Mouse (Mus musculus) cortical plate, adult 2 months (tissue): Measurements from ENCODE around the gene Armc3.

Source experiments
- CTCF ChIP-seq: fragments of 200-500 bp; IDR thresholded peaks from 2 replicates; pipeline ENCODE4 v1.5.1; 2011; ENCODE audit warnings: mild to moderate bottlenecking, control low read depth, low read length; ENCODE audit not compliant: insufficient read depth; ENCODE audit errors: extremely low read depth
- POLR2A ChIP-seq: fragments of 200-500 bp; IDR thresholded peaks from 2 replicates; pipeline ENCODE4 v1.6.1; 2011; ENCODE audit warnings: mild to moderate bottlenecking, low read length, control low read depth; ENCODE audit not compliant: insufficient read depth; ENCODE audit errors: extremely low read depth

DNA sequence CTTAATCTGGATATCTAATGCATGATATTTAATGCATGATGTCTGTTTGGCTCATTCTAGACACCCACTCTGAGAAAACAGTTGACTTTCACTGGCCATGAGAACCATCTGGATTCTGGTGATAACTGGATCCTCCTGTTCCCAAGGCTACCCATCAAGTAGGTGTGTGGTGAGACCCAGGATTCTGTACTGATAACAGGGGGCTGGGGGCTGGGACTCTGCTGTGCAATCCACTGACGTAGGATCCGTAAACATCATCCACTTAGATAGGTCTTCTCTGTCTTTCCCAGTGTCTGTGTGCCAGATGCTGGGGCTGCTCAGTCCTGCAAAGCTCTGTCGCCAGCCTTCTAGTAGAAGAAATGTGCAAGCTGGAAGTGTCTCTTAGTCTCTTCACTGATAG, 149.4 kb downstream of the Armc3 start:
- TF ChIP-seq POLR2A = no peak
- no peak for TF ChIP-seq CTCF
